Mouse (Mus musculus): ENCODE results near the gene Zbp1. TPM values are rescaled to one million over a fixed set of nuclear protein-coding genes. Genes with fewer than 3 reads are reported as not detected.

Zbp1 gene
- polyA plus RNA-seq, 1 experiment from 2014 or later, result not detected

DNA sequence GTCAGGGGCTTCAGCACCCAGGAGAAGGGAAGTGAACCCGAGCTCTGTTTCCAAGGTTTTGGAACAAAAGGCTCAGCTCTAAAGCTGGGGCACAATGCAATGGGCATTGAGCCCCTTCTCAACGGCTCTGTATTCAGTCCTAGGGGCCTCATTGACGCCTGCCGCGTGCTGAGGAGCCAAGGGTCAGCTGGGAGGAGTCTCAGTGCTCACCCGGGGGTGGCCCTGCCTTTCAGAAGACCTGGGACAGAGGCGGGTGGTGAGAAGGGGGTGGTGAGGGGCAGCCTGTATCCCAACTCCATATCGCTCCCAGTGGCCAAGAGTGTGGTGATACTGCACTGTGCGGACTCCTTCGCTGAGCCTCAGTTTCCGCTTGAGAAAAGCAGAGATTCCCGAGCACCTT is 24.2 kb upstream of the Zbp1 start:
- no peak overlapping the region for H3K9ac ChIP-seq (ENCODE audit: low read depth, low read length)
- peak; percentile 71 for ATAC-seq (ENCODE audit: low FRiP score)

DNA sequence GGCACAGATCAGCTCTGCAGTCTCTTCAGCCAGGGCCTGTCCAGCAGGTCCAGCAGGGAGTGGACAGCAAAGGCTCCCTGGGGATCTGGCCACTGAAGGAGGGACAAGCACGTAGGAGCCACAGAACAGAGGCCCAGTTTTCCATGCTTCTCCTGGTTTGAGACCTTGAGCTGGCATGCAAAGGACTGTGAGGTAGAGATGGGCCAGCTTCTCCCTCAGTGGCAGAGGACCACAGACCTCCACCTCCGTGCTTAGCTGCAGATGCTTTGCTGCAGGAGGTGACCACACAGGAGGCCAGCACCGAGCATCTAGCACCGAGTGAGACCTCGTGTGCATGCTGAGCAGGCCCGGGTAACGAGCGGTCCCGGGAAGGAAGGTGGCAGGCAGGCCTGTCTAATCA is 22.0 kb upstream of the Zbp1 start:
- H3K4me2 ChIP-seq (replicated peaks; ENCODE audit: low read depth, low read length), result no peak overlapping the region
- no peaks in the 10 kb centered on the region for H3K36me3 ChIP-seq (ENCODE audit: control insufficient read depth, insufficient read depth, low read length)
- 0 out of 2 replicates have a peak, but pooled peaks cover 2% of the 10 kb centered on the region for H3K27me3 ChIP-seq (ENCODE audit: control insufficient read depth, insufficient read depth, low read length)
- ATAC-seq (ENCODE audit: low FRiP score) (no peak), DNase-seq (ENCODE audit: low spot score) (no peak)
- H3K27ac ChIP-seq (ENCODE audit: low read depth, low read length), result no peak overlapping the region
- peaks cover 37% of the 10 kb centered on the region for H3K4me1 ChIP-seq (replicated peaks; ENCODE audit: control insufficient read depth, insufficient read depth, low read length)
- 44% methylated on average over 9 of the region's 9 CpGs for WGBS
- H3K9ac ChIP-seq (ENCODE audit: low read depth, low read length), result no peak overlapping the region
- no peaks in the 10 kb centered on the region for H3K9me3 ChIP-seq (ENCODE audit: control insufficient read depth, low read length)
- H3K4me3 ChIP-seq (ENCODE audit: low read depth, low read length), result no peak overlapping the region

More for the DNA sequence above, 24.2 kb upstream of the Zbp1 start:
- no peak overlapping the region for H3K4me3 ChIP-seq (ENCODE audit: low read depth, low read length)
- peak overlapping the region; percentile 54; the same call in 1 of the 2 replicates for H3K27ac ChIP-seq (ENCODE audit: low read depth, low read length)
- 0 out of 2 replicates have a peak, but pooled peaks cover 2% of the 10 kb centered on the region for H3K27me3 ChIP-seq (ENCODE audit: control insufficient read depth, insufficient read depth, low read length)
- WGBS, result 9% methylated on average over 12 of the region's 12 CpGs
- H3K4me1 ChIP-seq (replicated peaks; ENCODE audit: control insufficient read depth, insufficient read depth, low read length), result peaks cover 38% of the 10 kb centered on the region
- no peaks in the 10 kb centered on the region for H3K9me3 ChIP-seq (ENCODE audit: control insufficient read depth, low read length)
- peak; percentile 79 for DNase-seq (ENCODE audit: low spot score)
- H3K4me2 ChIP-seq (replicated peaks; ENCODE audit: low read depth, low read length), result no peak overlapping the region
- H3K36me3 ChIP-seq (ENCODE audit: control insufficient read depth, insufficient read depth, low read length), result no peaks in the 10 kb centered on the region

DNA sequence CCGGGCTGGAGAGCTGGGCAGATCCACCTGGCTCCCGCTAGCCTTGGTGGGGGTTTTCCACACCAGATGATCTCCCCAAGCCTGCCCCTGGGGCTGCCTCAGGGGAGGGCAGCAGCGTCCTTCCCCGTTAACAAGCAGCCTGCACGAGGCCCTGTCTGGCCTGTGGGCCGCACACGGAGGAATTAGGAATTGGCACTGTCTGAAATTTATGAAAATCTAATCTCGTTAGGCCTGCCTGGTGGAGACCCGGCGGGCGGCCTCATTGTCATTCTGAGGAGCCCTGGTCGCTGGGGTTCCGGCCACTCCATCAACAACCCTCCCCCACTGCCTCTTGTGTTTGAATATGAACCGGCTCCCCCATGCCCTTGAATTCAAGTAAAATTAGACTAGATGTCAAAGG is 19.8 kb upstream of the Zbp1 start:
- Histone ChIP-seq H3K4me3 (ENCODE audit: low read depth, low read length) (no peak overlapping the region), H3K4me2 (replicated peaks; ENCODE audit: low read depth, low read length) (0 out of 2 replicates have a peak overlapping the region, but pooled peaks have one; percentile 21), H3K9ac (ENCODE audit: low read depth, low read length) (peak overlapping the region; percentile 38), H3K27me3 (ENCODE audit: control insufficient read depth, insufficient read depth, low read length) (no peaks in the 10 kb centered on the region), H3K27ac (ENCODE audit: low read depth, low read length) (peak overlapping the region; percentile 82), H3K9me3 (ENCODE audit: control insufficient read depth, low read length) (no peaks in the 10 kb centered on the region), H3K36me3 (ENCODE audit: control insufficient read depth, insufficient read depth, low read length) (no peaks in the 10 kb centered on the region), H3K4me1 (replicated peaks; ENCODE audit: control insufficient read depth, insufficient read depth, low read length) (peaks cover 40% of the 10 kb centered on the region)
- WGBS, result 9% methylated on average over 14 of the region's 14 CpGs
- DNase-seq (ENCODE audit: low spot score) (peak; percentile 78), ATAC-seq (ENCODE audit: low FRiP score) (peak; percentile 44)

DNA sequence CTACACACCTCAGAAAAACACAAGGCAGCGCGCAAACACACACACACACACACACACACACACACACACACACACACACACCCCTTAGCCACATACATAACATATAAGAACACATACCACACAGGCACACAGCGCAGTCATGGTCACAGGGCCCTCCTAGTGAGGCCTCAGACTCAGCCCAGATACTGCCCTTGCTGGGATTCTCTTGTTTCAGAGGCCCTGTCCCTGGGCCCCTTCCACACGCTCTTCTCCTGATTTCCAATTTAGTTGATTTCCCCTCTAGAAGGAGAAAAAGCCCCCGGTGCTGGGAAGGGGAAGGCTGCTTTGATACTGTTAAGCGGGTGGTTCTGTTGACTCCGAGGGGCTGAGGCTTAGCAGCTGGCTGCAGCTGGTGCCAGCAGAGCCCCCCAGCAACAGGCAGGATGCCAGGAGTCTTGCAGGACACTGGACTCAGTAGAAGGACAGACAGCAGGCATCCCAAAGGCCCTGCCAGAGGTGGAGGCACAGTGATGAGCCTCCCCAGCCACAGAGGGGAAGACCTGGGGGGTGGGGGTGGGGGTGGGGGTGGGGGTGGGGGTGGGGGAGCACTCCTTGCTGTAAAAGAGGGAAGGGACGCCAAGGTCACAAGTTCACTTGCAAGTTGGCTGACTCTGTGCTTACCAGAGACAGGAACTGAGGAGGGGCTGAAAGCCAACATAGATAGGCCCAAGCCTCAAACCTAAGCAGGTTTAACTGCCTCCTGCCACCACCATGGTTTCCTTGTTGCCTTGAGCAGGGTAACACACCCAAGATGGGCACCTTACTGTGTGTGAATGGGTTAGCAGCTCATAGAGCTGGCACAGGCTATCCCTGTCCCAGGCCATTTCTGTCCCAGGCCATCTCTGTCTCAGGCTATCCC is 17.0 kb upstream of the Zbp1 start:
- Histone ChIP-seq H3K4me1 (replicated peaks; ENCODE audit: control insufficient read depth, insufficient read depth, low read length) (peaks cover 23% of the 10 kb centered on the region), H3K36me3 (ENCODE audit: control insufficient read depth, insufficient read depth, low read length) (no peaks in the 10 kb centered on the region), H3K4me2 (replicated peaks; ENCODE audit: low read depth, low read length) (no peak overlapping the region), H3K4me3 (ENCODE audit: low read depth, low read length) (no peak overlapping the region), H3K27me3 (ENCODE audit: control insufficient read depth, insufficient read depth, low read length) (no peaks in the 10 kb centered on the region), H3K27ac (ENCODE audit: low read depth, low read length) (no peak overlapping the region), H3K9ac (ENCODE audit: low read depth, low read length) (no peak overlapping the region), H3K9me3 (ENCODE audit: control insufficient read depth, low read length) (no peaks in the 10 kb centered on the region)
- no peak for ATAC-seq (ENCODE audit: low FRiP score)
- WGBS, result 69% methylated on average over 8 of the region's 8 CpGs
- no peak for DNase-seq (ENCODE audit: low spot score)

DNA sequence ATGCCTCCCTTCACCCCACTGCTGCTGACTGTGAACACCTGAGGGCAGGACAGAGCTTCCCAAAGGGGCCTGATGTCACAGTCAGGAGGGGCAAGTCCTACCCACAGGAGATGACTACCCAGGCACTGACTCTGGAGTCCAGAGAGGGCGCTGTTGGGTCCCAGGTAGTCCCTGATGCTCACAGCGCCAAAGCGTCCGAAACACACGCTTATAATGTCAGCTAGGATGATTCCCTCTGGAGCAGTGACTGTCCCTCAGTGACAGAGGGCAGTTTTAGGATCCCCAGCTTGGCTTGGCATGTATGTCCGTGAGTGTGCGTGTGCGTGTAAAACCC is 14.0 kb upstream of the Zbp1 start:
- H3K4me3 ChIP-seq (ENCODE audit: low read depth, low read length), result no peak overlapping the region
- H3K27me3 ChIP-seq (ENCODE audit: control insufficient read depth, insufficient read depth, low read length), result no peaks in the 10 kb centered on the region
- no peak overlapping the region for H3K4me2 ChIP-seq (replicated peaks; ENCODE audit: low read depth, low read length)
- H3K9ac ChIP-seq (ENCODE audit: low read depth, low read length), result no peak overlapping the region
- 85% methylated on average over 8 of the region's 8 CpGs for WGBS
- H3K36me3 ChIP-seq (ENCODE audit: control insufficient read depth, insufficient read depth, low read length), result 0 out of 2 replicates have a peak, but pooled peaks cover 2% of the 10 kb centered on the region
- no peak for DNase-seq (ENCODE audit: low spot score)
- no peak overlapping the region for H3K27ac ChIP-seq (ENCODE audit: low read depth, low read length)
- no peaks in the 10 kb centered on the region for H3K9me3 ChIP-seq (ENCODE audit: control insufficient read depth, low read length)
- no peak for ATAC-seq (ENCODE audit: low FRiP score)
- H3K4me1 ChIP-seq (replicated peaks; ENCODE audit: control insufficient read depth, insufficient read depth, low read length), result peaks cover 9% of the 10 kb centered on the region

DNA sequence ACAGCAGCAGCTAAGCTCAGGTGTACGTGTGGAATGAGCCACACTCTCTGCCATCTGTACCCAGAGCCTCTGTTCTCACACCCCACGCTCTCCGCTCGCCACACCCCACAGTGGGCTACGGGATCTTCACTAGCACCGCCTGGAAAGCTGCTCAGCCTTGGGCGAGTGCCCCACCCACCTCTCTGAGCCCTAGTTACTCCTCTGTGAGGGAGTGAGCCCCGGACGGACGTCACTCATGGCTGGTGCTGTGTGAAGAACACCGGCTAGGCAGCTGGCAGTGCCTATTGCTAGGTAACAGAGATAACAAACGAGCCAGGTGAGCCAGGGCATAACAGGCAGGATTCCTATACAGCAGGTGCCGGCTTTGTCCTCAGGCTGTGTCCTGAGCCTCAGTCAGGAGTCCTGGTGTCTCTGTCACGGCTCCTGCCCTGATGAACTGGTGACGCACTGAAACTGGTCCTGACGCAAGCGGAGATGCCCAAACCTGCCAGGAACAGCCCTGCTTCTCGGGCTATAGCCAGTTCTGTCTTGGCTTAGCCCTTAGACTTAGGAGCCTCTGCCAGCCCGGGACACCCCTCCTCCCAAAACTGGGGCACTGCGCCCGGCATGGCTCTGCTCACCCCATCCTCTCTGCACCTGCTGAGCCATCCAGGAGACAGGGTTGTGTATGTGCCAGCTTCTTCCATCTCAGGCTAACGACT is 13.5 kb upstream of the Zbp1 start:
- H3K27me3 ChIP-seq (ENCODE audit: control insufficient read depth, insufficient read depth, low read length), result no peaks in the 10 kb centered on the region
- WGBS, result 83% methylated on average over 22 of the region's 22 CpGs
- no peak for DNase-seq (ENCODE audit: low spot score)

DNA sequence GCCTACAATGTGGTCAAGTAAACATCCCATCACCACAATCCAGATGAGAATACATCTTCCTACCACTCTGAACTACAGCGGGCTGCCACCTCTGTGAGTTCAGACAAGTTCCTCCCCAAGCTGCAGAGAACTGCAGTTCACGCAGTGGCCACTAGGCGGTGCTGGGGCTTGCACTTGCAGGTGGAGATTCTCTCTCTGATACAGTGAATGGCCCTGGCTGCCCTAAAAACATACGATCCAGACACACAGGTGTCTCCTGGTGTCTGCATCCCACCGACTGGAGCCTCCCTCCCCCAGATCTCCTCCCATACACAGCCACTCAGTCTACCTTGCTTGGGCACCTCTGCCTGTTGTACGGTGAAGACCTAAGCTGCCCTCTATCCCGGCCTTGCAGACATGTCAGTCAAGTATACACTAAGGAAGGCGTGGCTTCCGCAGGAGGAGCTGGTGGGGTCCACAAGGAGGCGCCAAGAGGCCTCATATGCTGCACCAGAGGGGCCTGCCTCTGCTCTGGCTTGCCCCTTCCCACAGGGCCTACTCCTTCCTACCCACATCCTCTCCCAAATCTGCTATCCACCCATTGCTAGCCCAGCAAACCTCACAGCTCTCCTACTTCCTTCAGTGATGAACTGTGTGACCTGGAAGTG is 11.0 kb upstream of the Zbp1 start:
- 4% methylated on average over 10 of the region's 10 CpGs for WGBS
- Histone ChIP-seq H3K4me1 (replicated peaks; ENCODE audit: control insufficient read depth, insufficient read depth, low read length) (0 out of 2 replicates have a peak, but pooled peaks cover 2% of the 10 kb centered on the region), H3K27me3 (ENCODE audit: control insufficient read depth, insufficient read depth, low read length) (no peaks in the 10 kb centered on the region), H3K4me2 (replicated peaks; ENCODE audit: low read depth, low read length) (no peak overlapping the region; the same call in 1 of the 2 replicates), H3K36me3 (ENCODE audit: control insufficient read depth, insufficient read depth, low read length) (0 out of 2 replicates have a peak, but pooled peaks cover 3% of the 10 kb centered on the region), H3K4me3 (ENCODE audit: low read depth, low read length) (no peak overlapping the region; the same call in 1 of the 2 replicates), H3K9me3 (ENCODE audit: control insufficient read depth, low read length) (no peaks in the 10 kb centered on the region), H3K9ac (ENCODE audit: low read depth, low read length) (no peak overlapping the region), H3K27ac (ENCODE audit: low read depth, low read length) (peak overlapping the region; percentile 42; the same call in 1 of the 2 replicates)
- ATAC-seq (ENCODE audit: low FRiP score) (peak; percentile 90), DNase-seq (ENCODE audit: low spot score) (peak; percentile 95)

More for the DNA sequence above, 13.5 kb upstream of the Zbp1 start:
- Histone ChIP-seq H3K36me3 (ENCODE audit: control insufficient read depth, insufficient read depth, low read length) (0 out of 2 replicates have a peak, but pooled peaks cover 3% of the 10 kb centered on the region), H3K9ac (ENCODE audit: low read depth, low read length) (no peak overlapping the region), H3K9me3 (ENCODE audit: control insufficient read depth, low read length) (no peaks in the 10 kb centered on the region), H3K27ac (ENCODE audit: low read depth, low read length) (no peak overlapping the region), H3K4me1 (replicated peaks; ENCODE audit: control insufficient read depth, insufficient read depth, low read length) (peaks cover 7% of the 10 kb centered on the region), H3K4me3 (ENCODE audit: low read depth, low read length) (no peak overlapping the region), H3K4me2 (replicated peaks; ENCODE audit: low read depth, low read length) (no peak overlapping the region)
- no peak for ATAC-seq (ENCODE audit: low FRiP score)

DNA sequence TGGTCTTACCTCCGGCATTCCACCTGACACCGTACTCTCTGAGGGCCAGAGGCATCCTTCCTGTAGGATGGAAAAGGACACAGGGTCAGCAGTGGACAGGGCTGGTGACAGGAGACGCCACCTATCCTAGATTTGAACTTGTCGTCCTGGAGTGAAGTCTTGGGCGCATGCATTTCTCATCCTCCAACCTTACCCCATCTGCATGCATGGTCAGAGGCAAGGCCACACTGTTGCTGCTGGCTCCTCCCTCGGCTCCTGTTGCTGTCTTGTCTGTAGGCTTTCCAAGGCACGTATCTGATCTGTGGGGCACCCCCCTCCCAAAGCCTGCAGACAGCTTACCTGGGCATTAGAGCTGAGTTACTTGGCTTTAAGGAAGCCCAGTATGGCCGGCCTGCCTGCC is 9.8 kb upstream of the Zbp1 start:
- 0 out of 2 replicates have a peak, but pooled peaks cover 2% of the 10 kb centered on the region for H3K4me1 ChIP-seq (replicated peaks; ENCODE audit: control insufficient read depth, insufficient read depth, low read length)
- 84% methylated on average over 8 of the region's 8 CpGs for WGBS
- H3K36me3 ChIP-seq (ENCODE audit: control insufficient read depth, insufficient read depth, low read length), result 0 out of 2 replicates have a peak, but pooled peaks cover 3% of the 10 kb centered on the region

More for the DNA sequence above, 9.8 kb upstream of the Zbp1 start:
- no peak for ATAC-seq (ENCODE audit: low FRiP score)
- H3K4me3 ChIP-seq (ENCODE audit: low read depth, low read length), result no peak overlapping the region
- H3K27me3 ChIP-seq (ENCODE audit: control insufficient read depth, insufficient read depth, low read length), result no peaks in the 10 kb centered on the region
- no peak overlapping the region for H3K27ac ChIP-seq (ENCODE audit: low read depth, low read length)
- no peak for DNase-seq (ENCODE audit: low spot score)
- no peaks in the 10 kb centered on the region for H3K9me3 ChIP-seq (ENCODE audit: control insufficient read depth, low read length)
- H3K9ac ChIP-seq (ENCODE audit: low read depth, low read length), result no peak overlapping the region
- H3K4me2 ChIP-seq (replicated peaks; ENCODE audit: low read depth, low read length), result no peak overlapping the region
